Mouse (Mus musculus) midbrain, embryonic 14.5 days (tissue): ENCODE measurements around the gene Ptprb. TPM values are rescaled to one million over a fixed set of nuclear protein-coding genes. Genes with fewer than 3 reads are reported as not detected.

Experiments
- ATAC-seq: fragments of 200-750 bp; cut with Nextera tagmentation; 2 replicates; pipeline ENCODE4 v1.8.0; 2017; ENCODE audit warnings: moderate number of reproducible peaks, moderate library complexity; ENCODE audit not compliant: low FRiP score, low TSS enrichment
- DNase-seq: peaks from one replicate; pipeline ENCODE4 v3.0.0-alpha.2; 2015
- H3K27ac ChIP-seq: fragments of 300-500 bp; sonication (generic); replicated peaks from 2 replicates; pipeline ENCODE4 v1.5.1; 2014; ENCODE audit warnings: mild to moderate bottlenecking, low read depth, low read length, moderate library complexity
- H3K27me3 ChIP-seq: fragments of 300-500 bp; sonication (generic); 2 replicates; pipeline ENCODE4 v1.6.1; 2014; ENCODE audit warnings: low read length, control low read depth, mixed read lengths; ENCODE audit not compliant: control insufficient read depth, insufficient read depth
- H3K36me3 ChIP-seq: fragments of 300-500 bp; sonication (generic); 2 replicates; pipeline ENCODE4 v1.6.1; 2014; ENCODE audit warnings: low read length, control low read depth; ENCODE audit not compliant: control insufficient read depth, insufficient read depth
- H3K4me1 ChIP-seq: fragments of 300-500 bp; sonication (generic); 2 replicates; pipeline ENCODE4 v1.6.1; 2014; ENCODE audit warnings: mild to moderate bottlenecking, antibody characterized with exemption, low read length, control low read depth; ENCODE audit not compliant: control insufficient read depth, insufficient read depth
- H3K4me2 ChIP-seq: fragments of 300-500 bp; sonication (generic); 2 replicates; pipeline ENCODE4 v1.6.1; 2014; ENCODE audit warnings: mild to moderate bottlenecking, low read length, moderate library complexity
- H3K4me3 ChIP-seq: fragments of 300-500 bp; sonication (generic); replicated peaks from 2 replicates; pipeline ENCODE4 v1.5.1; 2014; ENCODE audit warnings: low read depth, low read length
- H3K9ac ChIP-seq: fragments of 300-500 bp; sonication (generic); replicated peaks from 2 replicates; pipeline ENCODE4 v1.6.1; 2014; ENCODE audit warnings: mild to moderate bottlenecking, low read length, moderate library complexity
- H3K9me3 ChIP-seq: fragments of 300-500 bp; sonication (generic); 2 replicates; pipeline ENCODE4 v1.6.1; 2016; ENCODE audit warnings: low read length, control low read depth, mixed read lengths; ENCODE audit not compliant: control insufficient read depth
- WGBS: fragments of 180-500 bp; shearing (Covaris S2); extraction: QIAGEN DNeasy Blood & Tissue Kit; methylation state at CpG from one replicate; pipeline ENCODE4 v1.1.7; 2014; 5-methylcytosine and 5-hydroxymethylcytosine counted together
- polyA plus RNA-seq: library from polyadenylated mRNA; unstranded; fragments of >200 nt; fragmentation: Nextera tagmentation; extraction: Ambion mirVana; gene quantifications from 2 replicates; pipeline ENCODE4 v1.2.1, GENCODE M21; 2014

Ptprb gene
- polyA plus RNA-seq, 1 experiment from 2014 or later = 3.7 TPM

DNA sequence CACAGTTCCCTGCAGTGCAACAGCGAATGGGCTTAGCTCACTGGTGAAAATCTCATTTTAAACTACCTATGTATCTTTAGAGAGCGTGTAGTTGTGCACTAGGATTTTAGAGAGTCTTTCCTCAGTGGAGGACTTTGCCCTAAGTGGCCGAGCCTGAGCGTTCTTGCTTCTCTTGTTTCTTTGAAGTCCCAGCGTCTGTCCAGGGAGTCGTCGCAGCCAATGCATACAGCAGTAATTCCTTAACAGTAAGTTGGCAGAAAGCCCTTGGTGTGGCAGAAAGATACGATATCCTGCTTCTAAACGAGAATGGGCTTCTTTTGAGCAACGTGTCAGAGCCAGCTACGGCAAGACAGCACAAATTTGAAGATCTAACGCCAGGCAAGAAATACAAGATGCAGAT lies 65.9 kb downstream of the Ptprb start:
- ATAC-seq (no peak), DNase-seq (no peak)
- no peaks in the 10 kb centered on the region for H3K36me3 ChIP-seq
- 84% methylated on average over 12 of the region's 12 CpGs for WGBS
- no peaks in the 10 kb centered on the region for H3K9me3 ChIP-seq
- no peaks in the 10 kb centered on the region for H3K27me3 ChIP-seq
- H3K9ac ChIP-seq = no peak overlapping the region
- no peak overlapping the region for H3K27ac ChIP-seq
- no peak overlapping the region for H3K4me3 ChIP-seq
- no peak overlapping the region for H3K4me2 ChIP-seq
- H3K4me1 ChIP-seq = no peaks in the 10 kb centered on the region

DNA sequence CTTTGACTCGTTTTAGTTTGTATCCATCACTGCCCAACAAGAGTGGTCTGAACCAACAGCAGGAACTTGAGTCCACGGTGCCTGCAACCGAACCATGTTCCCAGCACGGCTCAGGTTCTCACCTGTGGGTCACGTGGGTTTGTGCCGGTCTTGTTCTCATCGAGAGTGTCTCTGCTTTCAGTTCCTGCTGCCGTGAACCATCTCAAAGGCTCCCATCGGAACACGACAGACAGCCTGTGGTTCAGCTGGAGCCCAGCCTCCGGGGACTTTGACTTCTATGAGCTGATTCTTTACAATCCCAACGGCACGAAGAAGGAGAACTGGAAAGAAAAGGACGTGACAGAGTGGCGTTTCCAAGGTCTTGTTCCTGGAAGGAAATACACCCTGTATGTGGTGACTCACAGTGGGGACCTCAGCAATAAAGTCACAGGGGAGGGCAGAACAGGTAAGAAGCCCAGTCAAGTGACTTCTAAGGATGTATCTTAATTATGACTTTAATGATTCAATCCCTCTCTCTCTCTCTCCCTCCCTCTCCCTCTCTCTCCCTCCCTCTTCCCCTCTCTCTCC lies 71.4 kb downstream of the Ptprb start:
- Histone ChIP-seq H3K4me1 (no peaks in the 10 kb centered on the region), H3K27me3 (no peaks in the 10 kb centered on the region), H3K4me3 (no peak overlapping the region), H3K9ac (no peak overlapping the region), H3K27ac (no peak overlapping the region), H3K4me2 (no peak overlapping the region), H3K9me3 (no peaks in the 10 kb centered on the region), H3K36me3 (no peaks in the 10 kb centered on the region)
- no peak for ATAC-seq
- 85% methylated on average over 15 of the region's 15 CpGs for WGBS
- no peak for DNase-seq

DNA sequence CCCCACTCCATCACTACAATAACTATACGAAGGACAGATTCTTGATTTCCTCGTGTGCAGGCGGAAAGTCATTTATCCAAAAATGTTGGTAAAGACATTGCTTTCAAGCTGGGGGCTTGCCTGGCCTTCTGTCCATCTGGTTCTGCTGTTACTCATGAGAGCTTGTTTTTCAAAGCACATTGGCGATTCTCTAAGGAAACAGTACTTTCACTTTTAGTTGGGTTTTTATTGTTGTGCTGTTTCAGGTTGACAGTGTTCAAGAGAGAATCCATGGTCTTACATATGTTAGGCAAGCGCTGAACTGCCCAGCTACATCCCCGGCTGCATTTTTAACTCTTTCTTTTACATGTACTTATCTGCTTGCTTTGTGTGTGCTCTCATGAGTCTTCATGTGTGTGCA lies 73.7 kb downstream of the Ptprb start:
- no peak for DNase-seq
- no peak overlapping the region for H3K4me3 ChIP-seq
- H3K4me2 ChIP-seq = no peak overlapping the region
- no peak for ATAC-seq
- WGBS = 95% methylated on average over 6 of the region's 6 CpGs
- no peaks in the 10 kb centered on the region for H3K4me1 ChIP-seq
- no peaks in the 10 kb centered on the region for H3K9me3 ChIP-seq
- H3K9ac ChIP-seq = no peak overlapping the region
- no peaks in the 10 kb centered on the region for H3K36me3 ChIP-seq
- H3K27me3 ChIP-seq = no peaks in the 10 kb centered on the region
- H3K27ac ChIP-seq = no peak overlapping the region

DNA sequence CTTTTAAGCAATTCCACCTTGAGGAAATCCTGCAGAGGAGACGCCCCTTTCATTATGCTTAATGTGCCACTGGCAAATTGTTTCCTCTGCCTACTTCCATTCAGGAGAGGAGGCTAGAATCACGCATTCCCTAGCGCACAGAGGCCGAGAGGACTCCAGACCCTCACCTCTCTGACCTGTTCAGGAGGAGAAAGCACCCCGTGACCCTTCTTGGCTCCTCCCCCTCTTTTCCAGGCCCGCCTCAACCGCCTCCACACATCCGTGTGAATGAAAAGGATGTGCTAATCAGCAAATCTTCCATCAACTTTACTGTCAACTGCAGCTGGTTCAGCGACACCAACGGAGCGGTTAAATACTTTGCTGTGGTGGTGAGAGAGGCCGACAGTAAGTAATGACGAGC lies 75.2 kb downstream of the Ptprb start:
- Histone ChIP-seq H3K27me3 (no peaks in the 10 kb centered on the region), H3K4me3 (no peak overlapping the region), H3K4me1 (no peaks in the 10 kb centered on the region), H3K27ac (no peak overlapping the region), H3K9ac (no peak overlapping the region), H3K36me3 (no peaks in the 10 kb centered on the region), H3K9me3 (no peaks in the 10 kb centered on the region), H3K4me2 (no peak overlapping the region)
- ATAC-seq (no peak), DNase-seq (no peak)
- WGBS = 35% methylated on average over 13 of the region's 13 CpGs

DNA sequence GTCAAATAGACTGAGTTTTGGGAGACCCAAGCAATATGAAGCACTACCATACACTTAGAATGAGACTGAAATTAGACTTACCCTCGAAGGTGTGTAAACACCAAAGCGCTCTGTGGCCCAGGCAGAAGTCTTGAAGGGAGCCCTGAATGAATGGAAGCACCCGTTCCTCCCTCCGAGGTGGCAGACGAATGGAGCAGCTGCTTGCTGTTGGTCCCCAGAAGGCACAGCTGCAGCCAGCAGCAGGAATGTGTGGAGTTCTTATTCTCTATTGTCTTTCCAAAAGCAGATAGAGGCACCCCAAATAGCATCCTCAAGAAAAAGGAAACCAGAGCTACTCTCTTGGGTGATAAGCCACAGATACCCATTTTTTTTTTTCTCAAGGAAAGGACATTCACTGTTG lies 79.0 kb downstream of the Ptprb start:
- no peaks in the 10 kb centered on the region for H3K27me3 ChIP-seq
- no peaks in the 10 kb centered on the region for H3K4me1 ChIP-seq
- ATAC-seq (no peak), DNase-seq (no peak)
- no peak overlapping the region for H3K27ac ChIP-seq
- H3K9me3 ChIP-seq = no peaks in the 10 kb centered on the region
- no peak overlapping the region for H3K4me3 ChIP-seq
- WGBS = 56% methylated on average over 5 of the region's 5 CpGs
- no peak overlapping the region for H3K9ac ChIP-seq
- H3K36me3 ChIP-seq = no peaks in the 10 kb centered on the region
- H3K4me2 ChIP-seq = no peak overlapping the region

DNA sequence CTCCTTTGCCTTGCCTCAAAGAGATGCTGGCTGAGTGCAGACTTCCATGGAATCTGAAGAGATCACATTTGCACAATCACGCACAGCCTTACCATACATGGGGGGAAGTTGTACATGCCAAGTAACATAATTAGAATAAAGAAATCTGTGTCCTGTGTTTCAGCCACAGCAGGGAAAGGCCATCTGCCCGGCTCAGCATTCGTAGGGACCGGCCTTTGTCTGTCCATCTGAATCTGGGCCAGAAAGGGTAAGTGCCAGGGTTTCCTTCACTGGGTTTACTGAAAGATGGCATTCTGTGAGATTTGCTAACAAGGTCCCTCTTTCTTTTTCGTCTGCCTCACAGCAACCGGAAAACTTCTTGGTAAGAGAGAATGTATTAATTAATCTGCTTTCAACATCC lies 86.9 kb downstream of the Ptprb start:
- H3K4me2 ChIP-seq = no peak overlapping the region
- peak; percentile 63 for DNase-seq

DNA sequence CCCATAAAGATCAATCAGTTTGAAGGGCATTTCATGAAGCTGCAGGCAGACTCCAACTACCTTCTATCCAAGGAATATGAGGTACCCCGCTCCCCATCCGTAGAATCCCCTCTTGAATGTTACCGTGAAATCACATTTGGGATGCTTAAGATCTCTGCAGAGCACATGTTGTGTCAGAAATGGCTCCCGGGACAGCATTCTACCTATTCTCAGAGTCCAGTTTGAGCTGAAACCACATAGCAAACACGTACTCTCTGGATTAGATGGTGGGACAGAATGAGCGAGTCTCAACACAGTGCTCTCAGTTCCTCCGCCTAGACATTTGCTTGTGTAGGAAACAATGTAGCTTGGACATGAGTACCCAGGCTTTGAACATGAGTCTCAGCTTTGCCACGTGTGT lies 87.3 kb downstream of the Ptprb start:
- H3K4me3 ChIP-seq = no peak overlapping the region
- DNase-seq (peak; percentile 55), ATAC-seq (no peak; the same call in 1 of the 2 replicates)
- H3K36me3 ChIP-seq = no peaks in the 10 kb centered on the region
- H3K27ac ChIP-seq = peak overlapping the region; percentile 53; the same call in 1 of the 2 replicates
- no peaks in the 10 kb centered on the region for H3K27me3 ChIP-seq
- H3K4me2 ChIP-seq = no peak overlapping the region
- no peaks in the 10 kb centered on the region for H3K9me3 ChIP-seq
- no peak overlapping the region for H3K9ac ChIP-seq
- 41% methylated on average over 8 of the region's 8 CpGs for WGBS
- peaks cover 4% of the 10 kb centered on the region; the same call in 1 of the 2 replicates for H3K4me1 ChIP-seq

More for the DNA sequence above, 86.9 kb downstream of the Ptprb start:
- no peaks in the 10 kb centered on the region for H3K36me3 ChIP-seq
- peak overlapping the region; percentile 53 for H3K27ac ChIP-seq
- H3K27me3 ChIP-seq = no peaks in the 10 kb centered on the region
- no peak overlapping the region for H3K4me3 ChIP-seq
- 37% methylated on average over 6 of the region's 6 CpGs for WGBS
- no peak overlapping the region for H3K9ac ChIP-seq
- peaks cover 4% of the 10 kb centered on the region; the same call in 1 of the 2 replicates for H3K4me1 ChIP-seq
- ATAC-seq = peak; percentile 69
- no peaks in the 10 kb centered on the region for H3K9me3 ChIP-seq

DNA sequence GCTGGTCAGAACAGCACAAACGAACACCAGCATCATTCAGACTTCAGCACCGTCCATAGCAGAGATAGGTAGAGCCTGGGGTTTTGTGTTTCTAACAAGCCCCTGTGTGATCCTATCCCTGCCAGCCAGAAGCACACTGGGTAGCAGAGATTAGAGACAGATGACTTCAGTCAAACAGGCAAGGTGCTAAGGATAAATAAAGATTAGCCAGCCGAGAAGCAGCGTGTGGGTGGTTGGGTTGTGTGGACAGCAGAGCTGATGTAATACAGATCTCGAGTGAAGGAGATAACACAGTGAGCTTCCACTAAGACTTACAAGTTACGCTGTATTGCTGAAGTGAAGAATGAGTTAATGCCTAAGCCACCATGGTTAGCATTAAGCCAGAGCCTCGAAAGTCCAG lies 89.4 kb downstream of the Ptprb start:
- DNase-seq (no peak), ATAC-seq (no peak)
- Histone ChIP-seq H3K27ac (no peak overlapping the region), H3K4me3 (no peak overlapping the region), H3K4me2 (no peak overlapping the region), H3K4me1 (peaks cover 4% of the 10 kb centered on the region; the same call in 1 of the 2 replicates), H3K9me3 (no peaks in the 10 kb centered on the region), H3K9ac (no peak overlapping the region), H3K36me3 (no peaks in the 10 kb centered on the region), H3K27me3 (no peaks in the 10 kb centered on the region)
- WGBS = 46% methylated on average over 7 of the region's 7 CpGs

DNA sequence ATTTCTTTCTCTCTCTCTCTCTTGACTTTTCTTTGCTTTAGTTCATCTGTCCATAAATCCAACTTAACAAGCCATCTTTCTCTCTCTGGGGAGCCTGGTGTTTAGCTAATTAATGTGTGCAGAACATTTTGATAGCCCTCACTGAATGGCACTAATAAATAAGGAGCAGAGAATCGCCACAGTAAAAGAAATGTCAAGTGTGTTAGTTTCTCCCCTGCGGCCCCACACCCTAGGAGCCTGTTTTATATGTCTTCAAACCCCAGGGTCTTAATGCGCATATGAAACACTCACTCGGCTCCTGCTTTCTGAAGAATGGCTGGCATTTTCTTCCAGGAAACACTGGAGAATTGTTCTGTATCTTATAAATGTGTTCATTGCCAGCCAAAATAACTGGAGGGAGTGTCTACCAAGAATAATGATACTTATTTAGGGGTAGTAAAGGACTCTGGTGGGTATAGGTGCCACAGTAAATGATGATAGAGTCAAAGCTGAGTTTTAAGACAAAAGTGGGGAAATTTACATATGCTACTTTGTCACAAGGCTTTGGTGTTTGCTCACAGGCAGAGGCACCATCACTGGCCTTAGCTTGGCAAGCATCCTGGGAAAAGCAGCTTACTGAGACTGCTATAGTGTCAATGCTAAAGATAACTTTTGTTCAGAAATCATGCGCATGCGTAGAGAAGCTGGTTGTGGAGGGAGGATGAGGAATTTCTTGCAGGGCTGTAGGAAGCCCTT lies 95.8 kb downstream of the Ptprb start:
- peak; percentile 60 for DNase-seq
- Histone ChIP-seq H3K9ac (no peak overlapping the region), H3K27ac (no peak overlapping the region; the same call in 1 of the 2 replicates), H3K9me3 (no peaks in the 10 kb centered on the region), H3K4me2 (no peak overlapping the region), H3K36me3 (no peaks in the 10 kb centered on the region), H3K4me1 (peaks cover 3% of the 10 kb centered on the region; the same call in 1 of the 2 replicates), H3K27me3 (no peaks in the 10 kb centered on the region), H3K4me3 (no peak overlapping the region)
- 24% methylated on average over 6 of the region's 6 CpGs for WGBS
- no peak; the same call in 1 of the 2 replicates for ATAC-seq
